Mouse (Mus musculus): ENCODE data around the gene Sik3. TPM values are rescaled to one million over a fixed set of nuclear protein-coding genes. Genes with fewer than 3 reads are reported as not detected.

The Sik3 gene
- total RNA-seq, 2 experiments from 2014 or later, result 54.6 to 56.9 TPM

DNA sequence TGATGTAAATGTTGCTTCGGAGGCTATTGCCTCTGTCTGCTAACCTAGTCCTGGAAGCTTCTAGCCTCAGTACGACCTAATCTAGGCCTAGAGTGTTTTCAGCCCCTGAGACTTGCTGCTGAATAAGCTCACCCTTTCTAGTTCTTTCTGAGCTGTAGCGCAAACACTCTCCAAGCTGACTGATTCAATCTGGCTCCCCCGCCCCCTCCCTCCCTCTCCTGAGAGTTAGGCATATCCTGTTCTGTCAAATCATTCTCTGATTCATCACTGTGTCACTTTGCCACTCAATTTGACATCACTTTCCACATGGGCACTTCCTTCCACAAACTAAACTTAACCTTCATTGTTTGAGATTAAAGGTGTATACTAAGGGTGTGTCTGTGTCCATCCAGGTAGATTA, 164.0 kb downstream of the Sik3 start:
- intact Hi-C loops (cut with DNase I), result no loop called here
- DNase-seq, result no peak

DNA sequence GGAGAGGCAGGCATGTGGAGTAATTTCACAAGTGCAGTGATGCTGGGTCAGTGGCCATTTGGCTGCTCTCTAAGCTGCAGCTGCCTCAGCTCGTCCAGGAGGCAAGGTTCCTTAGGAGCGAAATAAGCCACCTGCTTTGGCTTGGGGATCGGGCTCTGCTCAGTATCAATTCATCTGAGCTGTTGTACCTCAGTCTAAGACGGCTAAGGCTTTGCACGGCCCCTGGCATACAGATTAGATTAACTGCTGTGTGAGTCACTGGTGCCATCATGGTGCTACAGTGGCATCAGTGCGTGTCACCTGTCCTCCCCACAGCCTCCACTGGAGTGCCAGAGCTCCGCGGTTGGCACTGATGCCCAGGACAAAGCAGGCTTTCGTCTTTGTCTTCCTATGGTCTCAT, 166.0 kb downstream of the Sik3 start:
- intact Hi-C loops (cut with DNase I), result no loop called here

DNA sequence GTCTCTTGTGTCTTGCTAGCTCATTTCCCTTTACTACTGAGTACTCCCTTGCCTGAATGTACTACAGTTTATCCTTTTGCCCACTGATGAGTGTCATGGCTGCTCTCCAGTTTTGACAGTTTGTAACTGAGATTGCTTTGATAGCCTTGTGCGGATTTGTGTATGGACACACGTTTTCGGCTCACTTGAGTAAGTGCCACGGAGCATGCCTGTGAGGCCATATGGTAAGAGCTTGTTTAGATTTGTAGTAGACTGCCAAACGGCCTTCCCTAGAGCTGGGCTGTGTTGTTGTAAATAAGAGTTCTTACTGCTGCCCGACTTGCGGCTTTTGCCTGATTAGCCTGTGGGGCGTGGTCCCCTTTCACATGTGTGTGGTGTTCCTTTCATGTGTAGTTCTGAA, 168.7 kb downstream of the Sik3 start:
- intact Hi-C loops (cut with DNase I), result no loop called here
- DNase-seq, result no peak

More for the DNA sequence above, 166.0 kb downstream of the Sik3 start:
- no peak for DNase-seq

DNA sequence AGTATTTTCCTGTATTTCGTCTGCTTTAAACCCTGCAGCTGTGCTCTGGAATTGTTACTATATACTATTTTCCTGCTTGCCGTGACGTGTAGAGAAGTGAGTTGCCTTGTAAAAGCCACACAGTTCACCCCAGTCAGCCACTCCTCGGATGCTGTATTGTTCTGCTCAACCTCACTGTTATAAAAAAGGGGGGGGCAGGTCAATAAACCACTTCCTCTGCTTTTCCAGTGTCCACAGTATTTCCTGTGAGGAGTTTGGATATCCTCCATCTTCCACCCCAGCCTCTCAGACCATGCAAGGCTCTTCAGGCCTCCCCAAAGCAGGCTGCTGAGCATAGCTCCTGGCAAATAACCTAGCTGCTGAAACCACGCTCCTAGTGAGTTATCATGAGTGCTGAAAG, 171.9 kb downstream of the Sik3 start:
- intact Hi-C loops (cut with DNase I), result no loop called here
- no peak for DNase-seq

DNA sequence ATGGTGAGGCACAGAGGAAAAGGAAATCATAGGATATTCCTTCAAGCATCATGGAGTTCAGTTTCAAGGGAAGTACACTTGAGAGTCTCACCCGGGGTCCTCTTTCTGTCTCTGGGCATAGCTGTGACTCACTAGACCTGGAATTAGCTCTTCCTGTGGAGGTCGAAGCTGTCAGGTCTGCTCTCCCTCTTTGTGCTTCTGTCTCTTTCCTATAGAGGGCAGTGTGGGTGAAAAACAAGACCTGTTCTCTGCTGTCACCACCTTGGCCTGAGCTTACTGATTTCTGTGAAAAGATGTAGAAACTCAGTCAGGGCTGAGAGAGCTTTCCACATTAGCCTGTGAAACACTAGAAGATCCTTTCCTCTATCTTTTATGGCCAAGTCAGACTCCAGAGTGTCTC, 172.6 kb downstream of the Sik3 start:
- no peak for DNase-seq
- intact Hi-C loops (cut with DNase I), result no loop called here

DNA sequence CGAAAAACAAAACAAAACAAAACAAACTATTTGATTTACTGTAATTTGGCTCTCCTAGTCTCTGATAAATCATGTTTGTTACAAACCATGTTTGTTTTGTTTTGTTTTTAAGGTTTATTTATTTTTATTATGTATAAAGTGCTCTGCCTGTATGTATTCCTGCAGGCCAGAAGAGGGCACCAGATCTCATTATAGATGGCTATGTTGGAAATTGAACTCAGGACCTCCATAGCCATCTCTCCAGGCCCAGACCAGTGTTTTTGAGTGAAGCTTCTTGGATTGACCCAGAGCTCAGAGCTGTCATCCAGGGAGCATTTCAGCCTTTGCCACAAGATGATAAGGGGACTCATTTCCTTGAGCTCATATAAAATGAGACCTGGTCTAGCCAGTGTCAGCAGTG, 173.8 kb downstream of the Sik3 start:
- DNase-seq, result no peak
- intact Hi-C loops (cut with DNase I), result no loop called here

DNA sequence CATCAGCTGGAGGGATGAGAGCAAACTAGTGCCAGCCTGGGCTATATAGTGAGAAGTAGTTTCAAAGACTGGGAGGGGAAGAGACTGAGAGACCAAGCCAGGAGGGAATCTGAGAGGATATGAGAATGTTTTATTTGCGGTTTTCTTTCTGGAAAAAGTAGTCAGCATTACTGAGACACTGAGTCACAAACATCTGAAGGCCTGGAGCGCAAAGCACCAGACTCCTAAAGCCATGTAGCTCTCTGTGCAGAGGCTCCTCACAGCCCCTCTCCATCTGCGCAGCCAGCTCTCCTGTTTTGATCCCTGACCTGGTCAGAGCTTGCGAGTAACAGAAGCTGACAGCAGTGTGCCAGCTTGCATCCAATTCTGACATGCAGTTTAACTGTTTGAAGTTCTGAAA, 175.8 kb downstream of the Sik3 start:
- intact Hi-C loops (cut with DNase I), result no loop called here
- DNase-seq, result no peak

DNA sequence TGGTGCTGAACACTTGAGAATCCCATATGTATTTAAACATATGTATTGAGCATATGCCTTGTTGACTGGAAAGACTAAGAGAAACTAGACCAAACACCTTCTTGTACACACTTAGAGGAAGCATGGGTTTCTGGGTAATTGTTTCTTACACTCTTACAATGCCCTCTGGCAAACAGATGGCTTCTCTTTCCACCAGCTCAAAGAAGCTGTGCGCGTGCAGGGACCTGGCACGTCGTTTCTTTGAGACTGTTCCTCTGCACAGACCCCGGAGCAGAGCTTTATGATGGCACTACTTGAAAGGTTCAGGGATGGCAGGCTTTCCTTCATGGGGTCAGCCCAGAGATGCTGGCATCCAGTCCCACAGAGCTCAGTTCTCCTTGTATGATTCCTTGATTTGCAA, 176.3 kb downstream of the Sik3 start:
- peak; percentile 39 for DNase-seq
- intact Hi-C loops (cut with DNase I), result no loop called here

DNA sequence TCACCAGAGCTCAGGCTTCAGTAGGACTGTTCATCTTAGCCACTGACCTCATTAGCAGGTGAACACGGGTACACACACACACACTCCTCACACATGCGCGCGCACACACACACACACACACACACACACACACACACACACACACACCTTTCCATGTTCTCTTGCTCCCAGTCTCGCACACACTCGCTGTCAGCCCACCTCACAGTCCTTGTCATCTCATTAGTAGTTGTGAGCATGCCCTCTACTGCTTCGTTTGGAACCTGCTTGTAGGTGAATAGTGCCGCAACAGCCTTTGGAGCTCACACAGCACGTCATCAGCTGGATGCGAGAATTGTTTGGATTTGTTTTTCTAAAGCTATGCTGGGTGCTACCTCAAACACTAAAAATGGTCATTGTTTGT, 176.8 kb downstream of the Sik3 start:
- intact Hi-C loops (cut with DNase I), result no loop called here
- DNase-seq, result no peak

DNA sequence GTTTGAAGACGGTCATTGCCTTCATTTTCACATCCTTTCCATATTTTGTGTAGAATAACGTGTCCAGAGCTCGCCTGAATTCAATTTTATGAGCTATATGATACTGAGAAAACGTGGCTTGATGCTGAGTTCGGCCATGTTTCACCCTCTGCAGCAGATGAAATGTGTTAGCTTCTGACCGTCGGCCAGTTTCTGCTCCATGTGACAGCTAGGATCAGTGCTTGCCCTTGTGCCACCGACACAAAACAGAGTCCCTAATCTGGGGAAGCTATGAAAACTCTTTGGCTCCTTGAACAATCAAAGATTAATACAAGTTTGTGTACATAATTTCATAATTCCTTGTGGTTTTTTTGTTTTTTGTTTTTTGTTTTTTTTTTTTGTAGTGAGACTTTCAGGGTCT, 178.6 kb downstream of the Sik3 start:
- intact Hi-C loops (cut with DNase I), result loop anchor here (2.0 kb wide), 1 partner anchor 188 kb away; no protein-coding TSS in a partner anchor
- DNase-seq, result no peak

DNA sequence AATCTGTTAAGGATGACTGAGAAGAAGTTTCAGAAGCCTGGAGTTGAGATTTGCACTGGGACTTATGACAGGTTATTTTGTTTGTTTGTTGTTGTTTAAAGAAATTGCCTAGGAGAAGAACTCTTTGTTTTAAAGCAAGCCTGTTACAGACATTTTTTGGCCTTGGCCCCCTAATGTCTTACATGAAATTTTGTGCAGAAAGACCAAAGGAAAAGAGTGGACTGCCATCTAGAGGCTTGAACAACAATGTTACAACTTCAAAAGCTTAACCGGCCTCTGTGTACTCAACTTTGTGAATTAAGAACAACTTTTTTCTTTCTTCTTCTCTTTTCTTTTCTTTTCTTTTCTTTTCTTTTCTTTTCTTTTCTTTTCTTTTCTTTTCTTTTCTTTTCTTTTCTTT, 179.0 kb downstream of the Sik3 start:
- intact Hi-C loops (cut with DNase I), result loop anchor here (2.0 kb wide), 1 partner anchor 189 kb away; no protein-coding TSS in a partner anchor
- DNase-seq, result no peak

DNA sequence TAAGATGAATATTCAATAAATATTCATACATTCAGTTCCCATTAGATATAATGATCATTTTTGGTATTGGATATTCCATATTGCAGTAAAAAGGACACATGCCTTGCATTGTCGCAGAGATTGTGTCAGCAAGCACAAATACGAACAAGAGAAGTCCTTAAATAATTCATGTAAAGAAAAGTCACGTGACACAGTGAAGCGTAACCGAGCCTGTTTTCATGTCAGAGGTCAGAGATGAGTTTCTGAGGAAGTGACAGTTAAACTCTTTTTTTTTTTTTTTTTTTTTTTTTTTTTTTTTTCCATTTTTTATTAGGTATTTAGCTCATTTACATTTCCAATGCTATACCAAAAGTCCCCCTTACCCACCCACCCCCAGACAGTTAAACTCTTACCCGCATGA, 180.0 kb downstream of the Sik3 start:
- intact Hi-C loops (cut with DNase I), result no loop called here

DNA sequence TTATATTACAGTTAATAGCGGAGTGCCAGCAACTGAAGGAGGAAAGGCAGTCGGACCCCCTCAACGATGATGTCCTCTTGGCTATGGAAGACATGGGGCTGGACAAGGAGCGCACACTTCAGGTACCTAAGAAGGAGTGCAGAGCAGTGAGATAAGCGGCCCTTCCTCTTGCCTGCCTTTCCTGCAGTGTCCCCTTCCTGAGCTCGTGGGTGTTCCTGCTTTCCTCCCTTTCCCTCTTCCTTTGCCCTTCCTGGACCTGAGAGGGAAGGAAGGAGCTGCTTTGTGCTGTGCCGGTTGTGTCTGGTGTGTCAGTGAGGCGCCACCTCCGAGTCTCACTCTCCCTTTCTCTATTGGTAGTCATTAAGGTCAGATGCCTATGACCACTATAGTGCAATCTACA, 182.2 kb downstream of the Sik3 start:
- intact Hi-C loops (cut with DNase I), result no loop called here

More for the DNA sequence above, 180.0 kb downstream of the Sik3 start:
- no peak for DNase-seq

DNA sequence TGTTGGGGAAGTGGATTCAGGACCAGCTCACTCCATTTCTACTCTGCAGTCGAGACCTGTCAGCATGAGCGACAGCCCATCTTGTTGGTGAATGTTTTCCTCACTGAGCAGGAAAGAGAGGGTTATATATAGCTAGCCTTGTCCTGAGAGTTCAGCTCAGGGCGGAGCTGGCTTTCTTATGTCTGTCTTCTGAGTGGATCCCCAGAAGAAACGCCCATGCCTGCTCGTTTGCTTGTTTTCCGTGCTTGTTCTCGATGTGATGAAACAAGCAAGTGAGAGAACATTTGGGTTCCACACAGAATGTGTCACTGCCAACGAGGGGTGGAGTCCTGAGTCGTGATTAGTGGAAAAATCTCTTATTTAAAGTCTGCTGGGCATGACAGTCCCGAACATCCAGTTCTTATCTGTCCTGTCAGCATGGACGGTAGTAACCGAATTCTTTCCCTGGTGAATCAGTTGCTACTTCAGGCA, 184.1 kb downstream of the Sik3 start:
- intact Hi-C loops (cut with DNase I), result no loop called here
- DNase-seq, result no peak

More for the DNA sequence above, 182.2 kb downstream of the Sik3 start:
- no peak for DNase-seq

DNA sequence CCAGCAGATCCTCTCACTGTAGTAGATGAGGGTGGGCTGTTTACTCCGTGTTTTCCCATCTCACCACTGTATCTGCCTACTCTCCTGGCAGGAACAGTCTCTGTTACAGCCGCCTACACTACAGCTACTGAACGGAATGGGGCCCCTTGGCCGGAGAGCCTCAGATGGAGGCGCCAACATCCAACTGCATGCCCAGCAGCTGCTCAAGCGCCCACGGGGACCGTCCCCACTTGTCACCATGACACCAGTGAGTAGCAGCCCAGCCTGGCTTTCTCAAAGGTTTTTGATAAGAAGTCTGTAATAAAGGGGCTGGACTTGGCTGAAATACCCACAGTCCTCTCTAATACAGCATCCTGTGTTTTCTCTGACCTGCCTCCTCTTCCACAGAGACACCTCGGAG, 185.8 kb downstream of the Sik3 start:
- intact Hi-C loops (cut with DNase I), result no loop called here
- DNase-seq, result peak; percentile 28

DNA sequence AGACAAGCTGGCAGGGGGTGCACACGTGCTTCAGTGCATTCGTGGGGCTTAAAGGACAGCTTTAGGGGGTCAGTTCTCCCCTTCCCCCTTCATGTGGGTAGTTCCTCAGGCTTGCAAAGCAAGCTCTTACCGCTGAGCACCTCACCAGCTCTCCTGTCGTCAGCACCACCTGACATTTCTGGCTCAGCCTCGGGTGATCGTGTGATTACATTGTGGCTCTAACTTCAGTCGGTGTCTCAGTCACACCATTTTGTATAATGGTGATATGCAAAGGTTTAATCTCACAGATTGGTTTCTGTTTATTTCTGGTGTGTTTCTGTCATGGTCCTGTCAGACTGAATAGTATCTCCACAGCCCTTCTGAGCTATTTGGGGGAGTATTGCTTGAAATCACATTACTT, 186.3 kb downstream of the Sik3 start:
- intact Hi-C loops (cut with DNase I), result no loop called here
- DNase-seq, result no peak

DNA sequence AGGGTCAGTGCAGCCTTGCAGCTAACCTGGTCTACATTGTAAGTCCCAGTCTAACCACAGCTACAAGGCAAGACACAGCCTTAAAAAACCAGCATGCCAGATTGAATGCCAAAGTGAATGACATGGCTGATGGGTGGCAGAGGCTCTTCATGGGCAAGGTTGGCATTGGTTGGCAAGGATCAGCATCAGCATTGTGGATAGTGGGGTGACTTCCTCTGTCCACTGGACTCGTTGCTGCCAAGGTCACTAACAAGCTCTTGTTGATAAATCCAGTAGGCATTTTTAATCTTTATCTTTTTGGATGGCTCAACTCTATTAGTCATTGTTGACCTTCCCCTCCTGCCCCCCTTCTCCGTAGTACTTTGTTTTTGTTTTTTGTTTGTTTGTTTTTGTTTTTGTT, 187.0 kb downstream of the Sik3 start:
- DNase-seq, result no peak
- intact Hi-C loops (cut with DNase I), result no loop called here

DNA sequence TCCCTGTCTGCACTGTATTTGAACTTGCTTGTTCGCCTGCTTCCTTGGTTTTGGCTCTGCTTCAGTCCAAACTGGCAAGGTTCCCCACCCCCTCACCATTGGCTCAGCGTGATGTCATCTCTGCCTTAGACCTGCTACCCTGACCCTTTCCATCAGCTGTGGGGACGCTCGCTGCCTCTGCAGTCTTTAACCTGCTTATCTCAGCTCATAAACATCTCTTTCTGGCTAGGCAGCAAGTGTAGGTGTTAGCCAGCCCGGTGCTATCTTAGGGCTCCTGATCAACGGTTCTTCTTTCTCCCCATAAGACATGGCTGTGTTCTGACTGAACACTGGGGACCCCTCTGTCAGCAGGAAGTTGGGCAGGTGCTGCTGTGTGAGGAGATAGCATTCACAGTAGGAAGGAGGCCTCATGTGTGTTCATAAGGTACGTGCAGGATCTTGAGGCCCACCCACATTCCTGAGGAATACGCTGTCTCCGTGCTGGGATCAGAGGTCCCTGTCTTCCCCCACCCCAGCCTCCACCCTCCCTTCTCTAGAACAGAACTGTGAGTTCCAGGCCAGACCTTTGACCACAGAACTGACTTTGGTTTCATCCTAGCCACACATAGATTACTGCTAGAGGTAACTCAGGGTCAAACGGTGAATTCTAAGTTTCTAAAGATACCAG, 194.3 kb downstream of the Sik3 start:
- intact Hi-C loops (cut with DNase I), result no loop called here
- no peak for DNase-seq

DNA sequence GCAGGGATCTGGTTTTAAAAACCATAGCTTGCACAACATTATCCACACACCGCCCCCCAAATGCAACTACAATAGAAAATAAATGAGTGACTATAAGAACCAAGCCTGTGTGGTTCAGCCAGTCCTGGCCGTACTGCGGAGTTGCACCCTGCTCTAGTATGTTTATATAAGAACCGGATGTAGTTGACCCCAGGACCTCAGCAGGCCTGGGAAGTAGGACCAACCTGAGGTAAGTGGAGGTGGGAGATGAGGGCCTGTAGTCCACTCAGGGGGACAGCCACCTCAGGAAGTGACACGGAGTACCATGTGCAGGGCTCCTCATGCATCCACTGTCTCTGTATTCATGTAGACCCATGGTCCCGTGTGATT, 194.9 kb downstream of the Sik3 start:
- intact Hi-C loops (cut with DNase I), result no loop called here
- DNase-seq, result no peak

DNA sequence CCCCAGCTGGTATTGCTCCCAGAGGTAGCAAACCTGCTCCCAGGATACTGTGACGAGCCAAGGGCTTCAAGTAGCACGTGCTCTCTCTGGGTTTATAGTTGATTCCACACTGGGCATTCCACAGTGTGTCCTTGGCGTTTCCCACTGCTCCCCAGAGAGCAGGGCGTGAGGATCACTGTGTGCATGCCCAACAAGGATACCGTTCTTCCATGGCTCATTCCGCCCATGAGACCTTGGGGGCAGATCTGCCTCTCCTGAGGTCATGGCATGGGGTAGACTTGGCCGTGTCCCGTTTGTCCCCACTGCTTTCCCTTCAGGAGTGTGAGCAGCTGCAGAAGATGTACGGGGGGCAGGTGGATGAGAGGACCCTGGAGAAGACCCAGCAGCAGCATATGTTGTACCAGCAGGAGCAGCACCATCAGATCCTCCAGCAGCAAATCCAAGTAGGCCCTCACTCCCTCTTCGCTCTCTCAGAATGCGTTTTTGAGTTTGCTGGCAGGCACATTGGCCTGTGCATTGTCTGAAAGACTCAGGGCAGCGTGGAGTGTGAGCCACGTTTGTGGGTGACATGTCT, 195.9 kb downstream of the Sik3 start:
- no peak for DNase-seq
- intact Hi-C loops (cut with DNase I), result no loop called here

DNA sequence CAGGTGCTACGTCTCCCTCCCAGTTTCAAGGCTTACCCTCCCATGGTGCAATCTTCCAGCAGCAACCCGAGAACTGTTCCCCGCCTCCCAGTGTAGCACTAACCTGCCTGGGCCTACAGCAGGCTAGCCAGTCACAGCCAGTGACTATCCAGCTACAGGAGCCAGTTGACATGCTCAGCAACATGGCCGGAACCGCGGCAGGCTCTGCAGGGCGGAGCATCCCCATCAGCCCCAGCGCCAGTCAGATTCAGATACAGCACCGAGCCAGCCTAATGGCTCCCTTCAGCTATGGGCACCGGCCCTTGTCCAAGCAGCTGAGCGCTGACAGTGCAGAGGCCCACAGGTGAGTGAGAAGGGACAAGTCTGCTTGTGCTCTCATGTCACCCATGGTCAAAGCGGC, 197.9 kb downstream of the Sik3 start:
- intact Hi-C loops (cut with DNase I), result no loop called here
- no peak for DNase-seq

DNA sequence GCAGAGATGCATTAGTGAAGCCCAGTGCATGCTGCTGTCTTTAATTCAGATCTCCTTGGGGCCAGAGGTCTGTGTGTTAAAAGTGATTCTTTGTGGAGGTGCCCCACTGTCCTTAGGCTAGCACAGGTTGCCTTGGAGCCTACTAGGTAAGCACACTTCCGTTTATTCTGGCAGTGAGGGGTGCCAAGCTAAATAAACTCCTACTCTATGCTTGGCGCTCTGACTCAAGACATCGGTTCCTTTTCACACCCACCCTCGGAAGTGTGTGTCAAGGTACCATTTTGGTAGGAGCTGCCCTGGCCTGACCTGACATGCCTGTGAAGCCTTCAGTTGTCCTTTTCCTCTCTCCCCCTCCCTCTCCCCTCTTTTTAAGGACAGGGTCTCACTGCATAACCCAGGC, 201.7 kb downstream of the Sik3 start:
- DNase-seq, result no peak
- intact Hi-C loops (cut with DNase I), result no loop called here

DNA sequence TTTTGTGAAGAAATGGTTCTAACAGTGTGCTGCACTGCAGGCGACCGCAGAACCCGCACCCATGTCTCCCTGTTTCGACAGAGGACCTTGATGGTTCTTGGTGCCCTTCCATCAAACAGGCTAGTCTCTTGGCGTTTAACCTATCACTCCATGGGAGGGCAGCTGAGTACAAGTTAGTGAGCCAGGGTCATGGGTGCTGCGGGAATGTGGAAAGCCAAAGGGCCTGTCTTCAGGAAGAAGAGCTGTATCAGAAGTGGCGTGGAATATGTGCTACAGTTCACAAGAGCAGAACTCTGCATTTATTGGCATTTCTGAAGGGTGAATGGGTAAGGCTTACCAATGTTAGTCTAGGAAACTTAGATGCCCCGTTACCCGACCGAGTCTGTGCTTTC, 202.3 kb downstream of the Sik3 start:
- DNase-seq, result no peak
- intact Hi-C loops (cut with DNase I), result no loop called here
